Mouse (Mus musculus): ENCODE measurements around the gene Gm28047. TPM values are rescaled to one million over a fixed set of nuclear protein-coding genes. Genes with fewer than 3 reads are reported as not detected.
A peak's percentile ranks its signal among the peaks of the same experiment; 100 is the strongest.
"Not testable (repeated sequence)": the region's sequence is repeated elsewhere in the genome, so short reads cannot be mapped to it uniquely, and the experiment has no call there.

The Gm28047 gene
- total RNA-seq, 1 experiment from 2014 or later = not detected

DNA sequence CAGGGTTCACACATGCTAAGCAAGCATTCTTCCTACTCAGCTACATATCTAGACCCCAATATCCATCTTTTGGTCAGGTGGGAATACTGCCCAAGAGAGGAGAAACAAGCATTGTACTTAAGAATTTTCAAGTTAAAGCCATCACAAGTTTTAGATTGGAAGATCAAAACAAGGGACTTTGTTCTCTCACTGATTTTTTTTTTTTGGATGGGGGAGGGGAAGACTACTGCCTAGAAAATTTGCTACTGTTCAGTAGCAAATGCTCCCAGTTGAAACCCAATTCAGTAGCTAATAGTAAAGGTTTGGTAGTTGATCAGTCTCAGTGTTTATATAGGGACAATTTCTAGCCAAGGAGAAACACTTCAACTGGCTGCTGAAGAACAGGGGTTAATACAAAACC lies 2.3 kb downstream of the Gm28047 start:
- ATAC-seq (replicated peaks; ENCODE audit: low read depth, poor library complexity, severe bottlenecking) = no peak

DNA sequence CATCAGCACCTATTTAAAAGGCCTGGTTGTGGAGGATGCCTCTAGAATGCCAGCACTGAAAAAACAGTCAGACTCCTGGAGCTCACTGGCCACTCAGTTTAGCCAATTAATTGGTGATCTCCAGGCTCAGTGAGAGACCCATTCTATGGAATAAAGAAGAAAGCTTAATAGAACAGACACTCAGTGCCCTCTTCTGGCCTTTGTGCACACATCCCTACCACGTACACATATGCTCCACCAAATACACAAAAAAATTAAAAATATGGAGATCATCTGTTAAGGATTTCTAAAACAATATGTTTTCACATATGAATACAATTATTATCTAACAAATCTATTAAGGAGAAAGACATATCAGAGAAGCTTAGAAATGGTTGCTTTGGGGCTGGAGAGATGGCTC lies 4.1 kb downstream of the Gm28047 start:
- no peak for ATAC-seq (replicated peaks; ENCODE audit: low read depth, poor library complexity, severe bottlenecking)

DNA sequence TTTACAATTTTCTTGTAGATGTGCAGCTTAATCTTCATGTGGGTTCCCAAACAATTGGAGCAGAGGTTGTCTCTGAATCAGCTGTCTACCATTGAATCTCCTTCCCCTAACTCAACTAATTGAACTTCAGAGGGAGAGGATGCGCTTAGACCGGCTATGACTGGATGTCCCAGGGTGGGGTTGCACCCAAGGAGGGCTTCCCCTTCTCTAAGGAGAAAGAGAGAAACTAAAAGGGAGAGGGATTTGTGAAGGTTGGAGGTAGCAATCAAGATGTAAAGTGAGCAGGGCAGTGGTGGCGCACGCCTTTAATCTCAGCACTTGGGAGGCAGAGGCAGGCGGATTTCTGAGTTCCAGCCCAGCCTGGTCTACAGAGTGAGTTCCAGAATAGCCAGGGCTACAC lies 5.4 kb downstream of the Gm28047 start:
- ATAC-seq (replicated peaks; ENCODE audit: low read depth, poor library complexity, severe bottlenecking) = no peak

DNA sequence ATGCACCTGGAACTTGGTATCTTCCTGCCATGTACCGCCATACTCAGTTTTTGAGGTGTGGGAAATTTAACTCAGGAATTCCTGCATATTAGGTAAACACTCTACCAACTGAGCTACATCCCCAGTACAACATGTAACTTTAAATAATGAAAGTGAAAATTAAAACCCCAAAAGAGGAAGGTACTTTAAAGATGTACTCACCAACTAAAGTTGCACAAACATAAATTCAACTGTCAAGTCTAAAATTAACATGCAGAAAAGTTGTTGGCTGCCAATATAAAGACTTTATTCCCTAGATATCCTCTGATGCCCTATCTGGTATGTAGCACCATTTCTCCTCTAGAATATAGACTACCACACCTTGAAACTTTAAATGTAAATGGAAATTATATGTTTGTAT lies 7.2 kb downstream of the Gm28047 start:
- peak; percentile 80 for ATAC-seq (replicated peaks; ENCODE audit: low read depth, poor library complexity, severe bottlenecking)

DNA sequence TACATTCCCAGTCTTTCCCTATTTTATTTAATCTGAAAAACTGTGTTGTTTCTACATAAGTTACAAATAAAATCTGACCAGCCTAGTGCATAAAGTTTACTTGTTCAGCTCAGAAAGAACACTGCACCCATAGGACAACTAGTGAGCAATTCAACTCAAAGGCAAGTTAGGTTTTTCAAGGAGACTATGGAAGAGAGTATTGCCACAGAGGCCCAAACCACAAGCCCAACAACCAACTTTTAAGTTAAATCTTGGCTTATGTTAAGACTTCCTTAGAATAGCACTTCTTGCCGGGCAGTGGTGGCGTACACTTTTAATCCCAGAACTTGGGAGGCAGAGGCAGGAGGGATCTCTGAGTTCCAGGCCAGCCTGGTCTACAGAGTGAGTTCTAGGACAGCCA lies 8.7 kb downstream of the Gm28047 start:
- ATAC-seq (replicated peaks; ENCODE audit: low read depth, poor library complexity, severe bottlenecking) = no peak

DNA sequence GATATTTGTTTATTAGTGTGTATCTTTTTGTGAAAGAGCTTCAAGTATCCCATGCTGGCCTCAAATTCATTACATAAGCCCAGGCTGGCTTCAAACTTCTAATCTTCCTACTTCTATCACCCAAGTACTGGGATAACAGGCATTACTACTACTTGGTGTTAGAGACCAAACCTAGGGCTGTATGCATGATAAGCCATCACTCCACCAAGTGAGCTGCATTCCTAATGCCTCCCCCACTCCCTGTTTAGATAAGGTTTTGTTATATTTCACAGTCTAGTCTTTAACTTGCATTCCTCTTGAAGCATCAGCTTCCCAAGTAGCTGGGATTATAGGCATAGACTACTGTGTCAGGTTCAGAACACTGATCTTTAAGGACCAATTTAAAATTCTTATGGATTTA lies 10.6 kb downstream of the Gm28047 start:
- no peak for ATAC-seq (replicated peaks; ENCODE audit: low read depth, poor library complexity, severe bottlenecking)

DNA sequence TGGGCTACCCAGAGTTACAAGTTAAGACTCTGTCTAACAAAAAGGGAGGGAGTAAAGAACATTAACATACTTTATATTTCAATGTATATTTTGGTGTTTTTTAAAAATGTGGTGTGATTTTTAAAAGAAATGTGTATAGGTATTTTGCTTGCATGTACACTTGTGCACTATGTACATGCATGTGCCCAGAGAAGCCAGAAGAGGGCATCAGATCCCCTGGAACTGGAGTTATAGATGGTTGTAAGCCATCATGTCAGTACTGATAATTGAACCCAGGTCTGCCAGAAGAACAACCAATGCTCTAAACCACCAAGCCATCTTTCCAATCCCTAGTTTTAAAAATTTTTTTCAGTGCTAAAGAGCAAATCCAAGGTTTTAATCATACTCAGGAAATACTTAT lies 11.9 kb downstream of the Gm28047 start:
- no peak for ATAC-seq (replicated peaks; ENCODE audit: low read depth, poor library complexity, severe bottlenecking)

DNA sequence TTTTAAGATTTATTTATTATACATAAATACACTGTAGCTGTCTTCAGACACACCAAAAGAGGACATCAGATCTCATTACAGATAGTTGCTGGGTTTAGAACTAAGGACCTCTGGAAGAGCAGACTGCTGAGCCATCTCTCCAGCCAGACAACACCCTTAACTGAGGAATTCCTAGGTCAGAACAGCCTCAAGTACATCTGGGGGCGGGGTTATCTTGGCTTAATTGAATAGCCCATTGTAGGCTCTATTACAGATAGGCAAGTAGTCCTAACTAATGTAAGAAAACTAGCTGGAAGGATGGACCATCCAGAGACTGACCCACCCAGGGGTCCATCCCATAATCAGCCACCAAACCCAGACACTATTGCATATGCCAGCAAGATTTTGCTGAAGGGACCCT lies 16.3 kb downstream of the Gm28047 start:
- not testable (repeated sequence) for ATAC-seq (replicated peaks; ENCODE audit: low read depth, poor library complexity, severe bottlenecking)

DNA sequence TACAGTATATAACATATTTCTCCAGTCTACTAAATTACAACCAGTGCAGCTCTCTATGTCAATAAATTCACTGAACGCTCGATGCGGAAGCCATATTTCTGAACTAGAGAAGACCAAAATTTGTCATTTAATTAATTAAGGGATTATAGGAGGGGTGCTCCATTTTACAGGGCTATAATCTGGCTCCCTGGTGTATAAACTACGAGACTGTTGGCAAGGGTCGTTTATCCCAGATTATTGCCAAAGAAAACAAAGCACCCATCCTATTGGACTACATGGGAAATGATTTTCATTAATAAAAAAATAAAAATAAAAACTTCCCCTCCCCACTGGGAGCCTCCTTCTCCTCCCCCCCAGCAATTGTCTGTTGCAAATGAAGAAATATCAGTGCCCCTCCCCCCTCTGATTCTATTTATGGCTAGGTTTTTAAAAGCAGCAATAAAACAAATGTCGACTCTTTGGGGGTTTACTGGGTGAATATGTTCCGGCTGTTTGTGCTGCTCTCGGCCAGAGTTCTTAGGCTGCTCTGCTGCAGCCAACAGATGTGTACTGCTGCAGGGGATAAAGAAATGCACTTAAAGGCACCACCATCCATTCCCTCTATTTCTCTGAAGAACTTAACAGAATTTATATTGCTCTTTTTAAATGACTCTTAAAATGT lies 30.7 kb downstream of the Gm28047 start:
- no peak for ATAC-seq (replicated peaks; ENCODE audit: low read depth, poor library complexity, severe bottlenecking)

DNA sequence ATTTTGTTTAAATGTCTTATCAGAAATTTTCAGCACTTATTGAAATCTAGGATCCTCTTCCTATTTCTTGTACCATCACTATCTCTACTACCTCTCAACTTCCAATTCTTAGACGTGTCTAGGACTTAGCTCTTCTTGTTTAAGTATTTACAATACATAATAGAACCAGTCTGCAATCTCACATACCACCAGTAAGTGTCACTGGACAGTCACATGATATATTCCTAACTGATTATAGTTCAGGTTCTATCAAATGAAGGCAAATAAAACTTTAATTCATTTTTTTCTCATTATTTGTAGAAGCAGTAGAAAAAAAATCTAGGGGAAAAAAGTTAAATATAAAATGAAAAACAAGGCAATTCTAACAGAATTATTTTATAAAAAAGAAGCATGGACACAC lies 32.2 kb downstream of the Gm28047 start:
- no peak for ATAC-seq (replicated peaks; ENCODE audit: low read depth, poor library complexity, severe bottlenecking)

DNA sequence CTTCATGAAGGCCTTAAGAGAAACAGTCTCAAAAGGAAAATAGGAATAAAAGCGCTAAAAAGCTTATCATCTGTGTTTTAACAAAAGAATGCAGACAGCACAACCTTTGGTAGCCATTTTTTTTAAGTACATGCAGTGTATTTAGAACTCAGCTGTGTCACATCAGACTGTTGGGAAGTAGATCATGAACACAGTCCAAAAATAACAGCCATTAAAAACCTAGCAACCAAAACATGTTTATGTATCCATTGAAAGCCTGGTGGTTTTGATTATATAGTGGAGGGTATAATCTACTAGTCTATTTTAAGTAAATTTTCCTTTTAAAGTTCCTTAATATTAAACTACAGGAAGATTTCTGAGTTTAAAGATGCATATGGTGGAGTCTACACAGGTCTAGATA lies 34.3 kb downstream of the Gm28047 start:
- no peak for ATAC-seq (replicated peaks; ENCODE audit: low read depth, poor library complexity, severe bottlenecking)

DNA sequence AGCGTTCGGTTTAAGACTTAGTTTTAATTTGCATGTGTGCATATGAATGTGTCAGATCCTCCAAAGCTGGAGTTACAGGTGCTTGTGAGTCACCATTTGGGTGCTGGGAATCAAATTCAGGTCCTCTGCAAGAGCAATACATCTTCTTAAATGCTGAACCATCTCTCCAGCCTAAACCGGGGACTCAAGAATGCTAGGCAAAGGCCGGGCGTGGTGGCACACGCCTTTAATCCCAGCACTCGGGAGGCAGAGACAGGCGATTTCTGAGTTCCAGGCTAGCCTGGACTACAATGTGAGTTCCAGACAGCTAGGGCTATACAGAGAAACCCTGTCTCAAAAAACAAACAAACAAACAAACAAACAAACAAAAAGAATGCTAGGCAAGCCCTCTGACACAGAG lies 35.0 kb downstream of the Gm28047 start:
- ATAC-seq (replicated peaks; ENCODE audit: low read depth, poor library complexity, severe bottlenecking) = no peak

DNA sequence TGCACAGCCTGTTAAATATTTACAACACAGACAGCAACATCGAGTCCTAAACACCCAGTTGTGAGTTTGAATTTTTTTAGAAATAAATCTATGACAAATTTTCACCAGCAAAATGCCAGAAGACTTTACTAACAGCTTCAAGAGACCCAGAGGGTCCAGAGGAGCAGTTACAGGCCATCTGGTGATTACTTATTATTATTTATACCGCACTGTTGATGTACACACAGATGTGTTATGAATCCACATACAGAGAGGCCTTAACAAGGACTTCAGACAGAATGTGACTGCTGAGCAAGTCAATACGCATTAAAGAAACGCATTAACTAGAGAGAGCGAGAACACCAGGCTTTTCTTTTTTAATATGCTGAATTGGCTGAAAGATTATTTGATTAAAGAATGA lies 39.4 kb downstream of the Gm28047 start:
- no peak for ATAC-seq (replicated peaks; ENCODE audit: low read depth, poor library complexity, severe bottlenecking)

DNA sequence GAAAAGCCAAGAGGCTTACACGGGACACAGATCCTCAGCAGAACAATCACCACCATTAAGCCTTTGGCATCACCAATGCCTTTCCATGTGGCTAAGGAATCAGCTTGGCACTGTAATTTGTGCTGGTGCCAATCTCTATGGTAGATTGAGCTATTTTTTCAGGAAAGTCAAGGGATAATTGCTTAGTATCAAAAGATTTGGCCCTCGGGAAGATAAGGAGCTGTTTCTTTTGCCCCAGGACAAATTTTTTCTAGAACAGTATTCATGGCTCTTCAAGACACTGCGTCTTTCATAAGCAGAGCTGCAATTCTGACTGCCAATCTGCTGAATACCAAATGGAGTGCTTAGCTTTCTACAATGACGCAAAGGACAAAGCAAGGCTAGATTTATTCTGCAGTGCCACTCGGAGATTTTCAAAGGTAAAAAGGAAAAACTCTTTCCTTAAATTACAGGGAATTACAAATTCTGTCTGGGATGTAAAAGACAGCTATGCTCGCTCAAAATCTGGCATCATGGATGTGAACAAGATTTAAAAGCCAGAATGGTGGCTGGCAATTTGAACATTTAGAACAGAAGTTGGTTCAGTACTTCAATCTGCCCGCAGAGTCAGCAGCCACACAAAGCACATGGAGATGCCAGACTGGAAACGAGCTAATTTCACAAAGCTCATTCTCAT lies 41.0 kb downstream of the Gm28047 start:
- ATAC-seq (replicated peaks; ENCODE audit: low read depth, poor library complexity, severe bottlenecking) = no peak

DNA sequence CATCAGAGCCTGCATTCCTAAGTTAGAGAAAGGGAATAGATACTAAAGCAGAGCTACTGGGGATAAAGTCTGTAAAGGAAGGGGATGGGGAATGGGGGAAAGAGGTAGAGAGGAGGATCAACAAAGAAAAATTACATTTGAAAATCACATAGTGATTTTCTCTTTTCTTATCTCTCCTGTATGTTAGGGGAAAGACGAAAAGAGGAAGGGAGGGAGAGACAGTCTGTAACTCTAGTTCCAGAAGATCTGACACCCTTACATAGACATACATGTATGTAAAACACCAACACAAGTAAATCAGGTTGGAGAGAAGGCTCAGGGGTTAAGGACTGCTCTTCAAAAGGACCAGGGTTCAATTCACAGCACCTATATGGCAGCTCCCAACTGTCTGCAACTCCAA lies 43.7 kb downstream of the Gm28047 start:
- ATAC-seq (replicated peaks; ENCODE audit: low read depth, poor library complexity, severe bottlenecking) = no peak

DNA sequence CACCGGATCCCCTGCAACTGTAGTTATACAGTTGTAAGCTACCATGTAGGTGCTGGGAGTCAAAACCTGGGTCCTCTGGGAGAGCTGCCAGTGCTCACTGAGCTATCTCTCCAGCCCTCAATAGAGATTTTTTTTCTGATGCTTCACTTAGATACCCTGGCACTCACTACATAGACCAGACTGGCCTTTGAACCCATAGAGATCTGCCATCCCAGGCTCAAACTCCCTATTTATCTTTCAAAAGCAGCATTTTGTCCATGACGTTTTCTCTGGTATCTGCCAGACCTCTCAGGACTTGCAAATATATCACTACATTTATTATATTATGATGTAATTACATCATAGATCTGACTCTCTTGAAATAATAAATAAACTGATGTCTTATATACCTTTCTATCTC lies 46.5 kb downstream of the Gm28047 start:
- no peak for ATAC-seq (replicated peaks; ENCODE audit: low read depth, poor library complexity, severe bottlenecking)

DNA sequence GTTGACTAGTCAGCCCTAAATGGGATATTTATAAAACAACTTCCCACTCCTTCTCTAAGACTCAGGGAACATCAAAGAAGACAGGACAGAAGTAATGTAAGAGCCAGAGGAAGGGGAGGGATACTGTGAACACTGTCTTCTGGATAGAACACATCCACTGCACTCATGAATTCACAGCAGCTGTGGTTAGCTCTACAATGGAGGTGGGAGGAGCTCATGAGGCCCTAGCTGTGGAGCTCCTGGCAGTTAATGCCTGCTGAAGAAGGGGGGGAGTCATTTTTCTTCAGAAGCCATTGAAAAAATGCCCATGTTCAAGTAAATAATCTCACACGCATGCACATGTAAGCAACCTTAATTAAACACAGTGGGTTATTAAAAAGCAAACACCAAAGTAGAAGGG lies 47.9 kb downstream of the Gm28047 start:
- ATAC-seq (replicated peaks; ENCODE audit: low read depth, poor library complexity, severe bottlenecking) = no peak

DNA sequence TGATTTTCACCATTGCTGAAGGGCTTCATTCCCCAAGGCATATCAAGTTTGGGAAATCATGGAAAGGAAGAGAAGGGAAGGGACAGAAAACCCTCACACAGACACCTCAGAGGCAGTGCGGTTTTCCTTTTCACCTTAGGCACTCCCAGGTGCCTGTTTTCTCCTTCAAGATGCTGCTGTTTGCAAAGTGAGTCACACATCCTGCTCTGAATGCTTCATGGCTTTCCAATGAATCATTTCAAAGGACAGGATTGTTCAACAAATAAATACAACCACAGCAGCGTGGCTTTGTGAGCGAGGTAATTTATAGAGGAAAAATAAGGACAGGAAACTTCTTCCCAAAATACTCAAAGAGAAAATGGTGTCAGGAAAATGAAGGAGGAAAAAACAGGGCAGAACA lies 52.8 kb downstream of the Gm28047 start:
- ATAC-seq (replicated peaks; ENCODE audit: low read depth, poor library complexity, severe bottlenecking) = no peak

DNA sequence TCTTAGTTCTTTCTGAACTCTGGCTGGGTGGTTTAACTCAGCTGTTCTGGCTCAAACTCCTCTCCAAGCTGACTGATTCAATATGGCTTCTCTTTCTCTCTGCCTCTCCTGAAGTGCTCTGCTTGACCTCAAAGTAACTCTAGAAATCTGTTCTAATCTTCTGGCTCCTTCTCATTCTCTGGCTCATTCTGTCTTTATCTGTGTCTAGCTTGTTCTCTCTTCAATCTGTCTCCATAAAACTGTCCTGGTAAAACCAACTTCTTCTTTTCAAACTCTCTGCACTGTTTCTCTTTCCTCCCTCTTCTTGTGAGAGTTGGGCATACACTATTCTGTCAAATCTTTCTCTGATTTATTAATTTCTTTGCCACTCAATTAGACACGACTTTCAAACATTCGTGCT lies 57.0 kb downstream of the Gm28047 start:
- no peak for ATAC-seq (replicated peaks; ENCODE audit: low read depth, poor library complexity, severe bottlenecking)

DNA sequence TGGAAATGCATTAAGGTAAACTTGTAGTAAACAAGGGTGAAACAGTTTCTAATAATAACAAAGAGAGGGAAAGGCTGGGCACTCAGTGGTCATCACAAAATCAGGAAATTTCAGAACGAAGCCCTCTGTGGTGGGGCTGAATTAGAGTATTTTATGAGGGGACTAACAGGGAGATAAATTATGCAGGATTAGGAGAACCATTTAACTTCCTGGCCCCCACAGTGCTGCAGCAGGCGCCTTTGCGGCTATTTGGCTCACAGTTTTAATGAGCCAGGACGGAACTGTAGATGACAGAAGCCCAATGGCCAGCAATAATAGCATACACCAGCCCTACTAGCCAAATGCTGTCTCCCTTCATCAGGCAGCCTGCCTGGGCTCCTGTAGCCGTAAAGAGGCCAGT lies 61.2 kb downstream of the Gm28047 start:
- ATAC-seq (replicated peaks; ENCODE audit: low read depth, poor library complexity, severe bottlenecking) = no peak

DNA sequence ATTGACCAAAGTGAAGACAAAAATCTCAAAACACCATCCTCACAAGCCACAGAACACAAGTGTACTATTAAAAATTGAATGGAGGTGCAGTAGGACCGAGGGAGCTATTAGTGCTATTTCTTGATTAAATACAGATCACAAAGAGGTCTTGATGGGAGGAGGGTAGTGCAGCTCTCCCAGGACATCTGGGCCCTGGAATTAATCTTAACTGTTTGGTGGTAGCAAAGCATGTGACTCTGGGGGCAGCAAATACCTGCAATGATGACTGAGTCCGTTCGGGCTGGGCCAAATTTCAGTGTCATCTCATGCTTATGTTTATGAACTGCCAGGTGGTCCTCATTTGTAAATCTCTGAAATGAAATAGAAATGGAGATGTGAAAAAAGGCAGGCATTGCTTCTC lies 61.8 kb downstream of the Gm28047 start:
- no peak for ATAC-seq (replicated peaks; ENCODE audit: low read depth, poor library complexity, severe bottlenecking)

DNA sequence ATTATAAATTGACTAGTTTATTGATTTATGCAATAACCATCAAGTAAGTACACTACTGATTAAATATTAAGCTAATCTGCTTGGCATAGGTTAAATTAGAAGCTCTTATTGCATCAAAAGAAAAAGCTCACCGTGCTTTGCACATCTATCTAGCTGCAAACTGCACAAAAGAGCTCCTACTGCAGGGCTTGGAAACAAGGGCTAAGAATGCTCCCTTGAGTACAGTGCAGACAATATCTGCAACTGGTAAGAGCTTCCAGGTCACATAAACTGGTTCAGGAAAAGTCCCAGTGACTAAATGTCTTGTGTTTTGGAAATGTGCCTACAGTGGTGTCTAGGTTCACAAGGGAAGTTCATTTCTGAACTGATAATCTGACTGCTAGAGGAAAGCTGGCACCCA lies 62.4 kb downstream of the Gm28047 start:
- no peak for ATAC-seq (replicated peaks; ENCODE audit: low read depth, poor library complexity, severe bottlenecking)

All from common myeloid progenitor, adult 5-6 weeks (primary cell).